Mouse (Mus musculus) megakaryocyte, embryonic 14.5 days (primary cell): ENCODE measurements at regions not wholly inside any gene's neighbourhood (a gene's known extent, or its start where the extent isn't known, plus 50 kb on each side); places are given as distances from the start of the nearest gene placed in this dataset.

Experiments used
- H3K27me3 ChIP-seq: replicated peaks from 2 replicates; pipeline ENCODE3; 2012; ENCODE audit warnings: inconsistent platforms
- H3K36me3 ChIP-seq: replicated peaks from 2 replicates; pipeline ENCODE3; 2012; ENCODE audit warnings: low read length, inconsistent platforms, mixed read lengths
- H3K4me1 ChIP-seq: 2 replicates; pipeline ENCODE4 v1.6.1; 2012; ENCODE audit warnings: inconsistent platforms
- H3K4me3 ChIP-seq: replicated peaks from 2 replicates; pipeline ENCODE3; 2012; ENCODE audit warnings: moderate library complexity, mild to moderate bottlenecking, inconsistent platforms
- H3K9me3 ChIP-seq: 2 replicates; pipeline ENCODE4 v1.6.1; 2012; ENCODE audit warnings: inconsistent platforms
- FLI1 ChIP-seq: IDR thresholded peaks from 2 replicates; pipeline ENCODE4 v1.6.1; 2012; ENCODE audit warnings: low read length, inconsistent platforms, mixed read lengths
- GATA1 ChIP-seq: IDR thresholded peaks from 3 replicates; pipeline ENCODE4 v1.6.1; 2012; ENCODE audit warnings: mixed read lengths, low read length, inconsistent platforms, borderline replicate concordance

GRCm38 (mm10) chr15:63498483-63498882 lies 346.5 kb downstream of the Gsdmc2 start:
- Histone ChIP-seq H3K9me3 (peaks cover 4% of the 10 kb centered on the region; the same call in 1 of the 2 replicates), H3K36me3 (no peaks in the 10 kb centered on the region), H3K4me1 (peaks cover 27% of the 10 kb centered on the region), H3K27me3 (no peaks in the 10 kb centered on the region), H3K4me3 (no peak overlapping the region)
- TF ChIP-seq FLI1: no peak
- TF ChIP-seq GATA1: no peak

GRCm38 (mm10) chr15:63497207-63497606 lies 347.8 kb downstream of the Gsdmc2 start:
- Histone ChIP-seq H3K27me3 (no peaks in the 10 kb centered on the region), H3K4me3 (no peak overlapping the region), H3K36me3 (no peaks in the 10 kb centered on the region), H3K9me3 (peaks cover 13% of the 10 kb centered on the region), H3K4me1 (peaks cover 27% of the 10 kb centered on the region)
- TF ChIP-seq FLI1 (no peak), GATA1 (no peak)

- Histone ChIP-seq H3K9me3 (no peaks in the 10 kb centered on the region), H3K4me1 (peaks cover 9% of the 10 kb centered on the region), H3K27me3 (no peaks in the 10 kb centered on the region), H3K36me3 (no peaks in the 10 kb centered on the region), H3K4me3 (no peak overlapping the region)
- TF ChIP-seq FLI1 (no peak), GATA1 (no peak)
Observed at GRCm38 (mm10) chr15:63484910-63485309, 360.1 kb downstream of the Gsdmc2 start.

GRCm38 (mm10) chr15:63484217-63484887 lies 360.6 kb downstream of the Gsdmc2 start:
- no peak overlapping the region for H3K4me3 ChIP-seq

GRCm38 (mm10) chr15:63479270-63479805 lies 365.6 kb downstream of the Gsdmc2 start:
- no peak overlapping the region for H3K4me3 ChIP-seq
- H3K4me1 ChIP-seq: no peaks in the 10 kb centered on the region
- no peak for TF ChIP-seq FLI1
- no peak for TF ChIP-seq GATA1
- H3K9me3 ChIP-seq: no peaks in the 10 kb centered on the region
- H3K36me3 ChIP-seq: no peaks in the 10 kb centered on the region
- H3K27me3 ChIP-seq: no peaks in the 10 kb centered on the region

More at GRCm38 (mm10) chr15:63484217-63484887, 360.6 kb downstream of the Gsdmc2 start:
- no peak for TF ChIP-seq FLI1
- TF ChIP-seq GATA1: no peak
- Histone ChIP-seq H3K9me3 (no peaks in the 10 kb centered on the region), H3K27me3 (no peaks in the 10 kb centered on the region), H3K4me1 (peaks cover 9% of the 10 kb centered on the region), H3K36me3 (no peaks in the 10 kb centered on the region)

GRCm38 (mm10) chr15:63466916-63467315 lies 378.1 kb downstream of the Gsdmc2 start:
- no peaks in the 10 kb centered on the region for H3K27me3 ChIP-seq
- peaks cover 14% of the 10 kb centered on the region for H3K36me3 ChIP-seq
- H3K9me3 ChIP-seq: peaks cover 19% of the 10 kb centered on the region
- no peak overlapping the region for H3K4me3 ChIP-seq
- no peaks in the 10 kb centered on the region for H3K4me1 ChIP-seq
- no peak for TF ChIP-seq FLI1
- no peak for TF ChIP-seq GATA1

- H3K27me3 ChIP-seq: no peaks in the 10 kb centered on the region
- H3K36me3 ChIP-seq: peaks cover 1% of the 10 kb centered on the region
- no peak for TF ChIP-seq FLI1
- no peak for TF ChIP-seq GATA1
- H3K9me3 ChIP-seq: no peaks in the 10 kb centered on the region
- peaks cover 8% of the 10 kb centered on the region for H3K4me1 ChIP-seq
- no peak overlapping the region for H3K4me3 ChIP-seq
Observed at GRCm38 (mm10) chr15:63452529-63452928, 392.4 kb downstream of the Gsdmc2 start.

GRCm38 (mm10) chr15:63446288-63446687 lies 398.7 kb downstream of the Gsdmc2 start:
- no peak overlapping the region for H3K4me3 ChIP-seq
- no peaks in the 10 kb centered on the region for H3K4me1 ChIP-seq
- no peaks in the 10 kb centered on the region for H3K9me3 ChIP-seq
- no peaks in the 10 kb centered on the region for H3K27me3 ChIP-seq
- H3K36me3 ChIP-seq: peaks cover 2% of the 10 kb centered on the region
- TF ChIP-seq GATA1 (no peak), FLI1 (no peak)

- no peaks in the 10 kb centered on the region for H3K9me3 ChIP-seq
- H3K4me1 ChIP-seq: no peaks in the 10 kb centered on the region
- TF ChIP-seq GATA1 (no peak), FLI1 (no peak)
- H3K36me3 ChIP-seq: peaks cover 2% of the 10 kb centered on the region
- H3K27me3 ChIP-seq: no peaks in the 10 kb centered on the region
- no peak overlapping the region for H3K4me3 ChIP-seq
Observed at GRCm38 (mm10) chr15:63445016-63445415, 400.0 kb downstream of the Gsdmc2 start.

- Histone ChIP-seq H3K9me3 (no peaks in the 10 kb centered on the region), H3K4me1 (no peaks in the 10 kb centered on the region), H3K36me3 (no peaks in the 10 kb centered on the region), H3K4me3 (no peak overlapping the region), H3K27me3 (no peaks in the 10 kb centered on the region)
- no peak for TF ChIP-seq FLI1
- no peak for TF ChIP-seq GATA1
Observed at GRCm38 (mm10) chr15:63442146-63442780, 402.7 kb downstream of the Gsdmc2 start.
